Mouse (Mus musculus) liver, adult 2 months (tissue): ENCODE measurements around the gene Asxl1. TPM values are rescaled to one million over a fixed set of nuclear protein-coding genes. Genes with fewer than 3 reads are reported as not detected.
"Not testable (repeated sequence)": the region's sequence is repeated elsewhere in the genome, so short reads cannot be mapped to it uniquely, and the experiment has no call there.

Experiments
- DNase-seq: peaks from one replicate; pipeline ENCODE4 v3.0.0-alpha.2; 2011; ENCODE audit warnings: low read depth, low spot score; ENCODE audit errors: extremely low read depth
- H3K27ac ChIP-seq: fragments of 200-500 bp; replicated peaks from 2 replicates; pipeline ENCODE4 v1.5.1; 2012; ENCODE audit warnings: low read depth, mild to moderate bottlenecking, control low read depth, inconsistent platforms, low read length; ENCODE audit not compliant: insufficient read depth
- H3K27me3 ChIP-seq: fragments of 200-500 bp; 2 replicates; pipeline ENCODE4 v1.6.1; 2012; ENCODE audit warnings: mild to moderate bottlenecking, moderate library complexity, low read length, inconsistent platforms; ENCODE audit not compliant: control insufficient read depth, insufficient read depth
- H3K36me3 ChIP-seq: fragments of 200-500 bp; 2 replicates; pipeline ENCODE4 v1.6.1; 2012; ENCODE audit warnings: low read length, inconsistent platforms; ENCODE audit not compliant: control insufficient read depth, insufficient read depth
- H3K4me1 ChIP-seq: fragments of 200-500 bp; 2 replicates; pipeline ENCODE4 v1.6.1; 2011; ENCODE audit warnings: low read length; ENCODE audit not compliant: control insufficient read depth, insufficient read depth
- H3K4me3 ChIP-seq: fragments of 200-500 bp; 2 replicates; pipeline ENCODE4 v1.5.1; 2011; ENCODE audit warnings: low read depth, mild to moderate bottlenecking, control low read depth, low read length, moderate library complexity; ENCODE audit not compliant: insufficient read depth
- H3K79me2 ChIP-seq: fragments of 200-500 bp; 2 replicates; pipeline ENCODE4 v1.6.1; 2012; ENCODE audit warnings: inconsistent platforms, mild to moderate bottlenecking, low read length, moderate library complexity; ENCODE audit not compliant: control insufficient read depth, insufficient read depth
- H3K9ac ChIP-seq: fragments of 200-500 bp; 2 replicates; pipeline ENCODE4 v1.6.1; 2012; ENCODE audit warnings: low read depth, mild to moderate bottlenecking, control low read depth, inconsistent platforms, low read length
- CTCF ChIP-seq: fragments of 200-500 bp; IDR thresholded peaks from 2 replicates; pipeline ENCODE4 v1.5.1; 2011; ENCODE audit warnings: low read depth, low read length, control low read depth
- POLR2A ChIP-seq: fragments of 200-500 bp; IDR thresholded peaks from 2 replicates; pipeline ENCODE4 v1.6.1; 2011; ENCODE audit warnings: low read length, control low read depth; ENCODE audit not compliant: insufficient read depth; ENCODE audit errors: extremely low read depth
- WGBS: fragments of 180-500 bp; shearing (Covaris S2); methylation state at CpG from one replicate; pipeline ENCODE4 v1.1.7; 2018; 5-methylcytosine and 5-hydroxymethylcytosine counted together
- polyA plus RNA-seq: library from polyadenylated mRNA; depleted of rRNA; stranded (reverse); fragments of >200 nt; gene quantifications from 2 replicates; pipeline ENCODE4 v1.2.3, GENCODE M21; 2012
- total RNA-seq: library from RNA; depleted of rRNA; stranded (reverse); fragments of >200 nt; gene quantifications from 2 replicates; pipeline ENCODE4 v1.2.3, GENCODE M21; 2014

The Asxl1 gene
- total and polyA plus RNA-seq, 2 experiments, result 4.7 to 6.2 TPM

GRCm38 (mm10) chr2:153356784-153357183 is 11.2 kb downstream of the Asxl1 start:
- H3K27me3 ChIP-seq, result no peaks in the 10 kb centered on the region
- no peak overlapping the region for H3K4me3 ChIP-seq
- DNase-seq, result no peak
- H3K9ac ChIP-seq, result no peak overlapping the region
- 92% methylated on average over 4 of the region's 4 CpGs for WGBS
- peaks cover 52% of the 10 kb centered on the region for H3K36me3 ChIP-seq
- H3K79me2 ChIP-seq, result peaks cover 11% of the 10 kb centered on the region; the same call in 1 of the 2 replicates
- TF ChIP-seq CTCF, result no peak
- no peak for TF ChIP-seq POLR2A
- H3K27ac ChIP-seq, result no peak overlapping the region
- no peaks in the 10 kb centered on the region for H3K4me1 ChIP-seq

GRCm38 (mm10) chr2:153361101-153361710 is 15.6 kb downstream of the Asxl1 start:
- 95% methylated on average over 1 of the region's 1 CpGs for WGBS
- H3K79me2 ChIP-seq, result no peaks in the 10 kb centered on the region; the same call in 1 of the 2 replicates
- TF ChIP-seq CTCF, result no peak
- TF ChIP-seq POLR2A, result no peak

GRCm38 (mm10) chr2:153364531-153364930 is 18.9 kb downstream of the Asxl1 start:
- H3K4me3 ChIP-seq, DNase-seq, H3K79me2 ChIP-seq, H3K27ac ChIP-seq, H3K27me3 ChIP-seq, H3K9ac ChIP-seq, H3K4me1 ChIP-seq: not testable (repeated sequence)
- peaks cover 37% of the 10 kb centered on the region for H3K36me3 ChIP-seq
- WGBS, result 88% methylated on average over 14 of the region's 14 CpGs

More at GRCm38 (mm10) chr2:153361101-153361710, 15.6 kb downstream of the Asxl1 start:
- no peak overlapping the region for H3K4me3 ChIP-seq
- H3K9ac ChIP-seq, result no peak overlapping the region
- H3K36me3 ChIP-seq, result peaks cover 39% of the 10 kb centered on the region
- H3K27me3 ChIP-seq, result no peaks in the 10 kb centered on the region
- no peaks in the 10 kb centered on the region for H3K4me1 ChIP-seq
- H3K27ac ChIP-seq, result no peak overlapping the region
- no peak for DNase-seq

- H3K36me3 ChIP-seq, result peaks cover 24% of the 10 kb centered on the region
- no peak overlapping the region for H3K9ac ChIP-seq
- H3K27me3 ChIP-seq, result no peaks in the 10 kb centered on the region
- H3K27ac ChIP-seq, result no peak overlapping the region
- H3K4me1 ChIP-seq, result no peaks in the 10 kb centered on the region; the same call in 1 of the 2 replicates
- no peak for DNase-seq
- H3K79me2 ChIP-seq, result peaks cover 3% of the 10 kb centered on the region; the same call in 1 of the 2 replicates
- TF ChIP-seq CTCF (no peak), POLR2A (no peak)
- no peak overlapping the region for H3K4me3 ChIP-seq
Observed at GRCm38 (mm10) chr2:153370871-153371270, 25.2 kb downstream of the Asxl1 start.

- TF ChIP-seq POLR2A, result no peak
- no peak for TF ChIP-seq CTCF
- peak; percentile 18 for DNase-seq
- 65% methylated on average over 2 of the region's 2 CpGs for WGBS
Observed at GRCm38 (mm10) chr2:153375380-153375779, 29.8 kb downstream of the Asxl1 start.

GRCm38 (mm10) chr2:153380479-153380878 is 34.9 kb downstream of the Asxl1 start:
- WGBS, result 88% methylated on average over 1 of the region's 1 CpGs

More at GRCm38 (mm10) chr2:153375380-153375779, 29.8 kb downstream of the Asxl1 start:
- Histone ChIP-seq H3K4me3 (no peak overlapping the region), H3K9ac (no peak overlapping the region), H3K79me2 (peaks cover 7% of the 10 kb centered on the region; the same call in 1 of the 2 replicates), H3K27me3 (no peaks in the 10 kb centered on the region), H3K4me1 (no peaks in the 10 kb centered on the region; the same call in 1 of the 2 replicates), H3K27ac (no peak overlapping the region), H3K36me3 (peaks cover 8% of the 10 kb centered on the region)

More at GRCm38 (mm10) chr2:153380479-153380878, 34.9 kb downstream of the Asxl1 start:
- Histone ChIP-seq H3K36me3 (peaks cover 23% of the 10 kb centered on the region), H3K4me3 (no peak overlapping the region), H3K27ac (no peak overlapping the region), H3K9ac (no peak overlapping the region), H3K4me1 (no peaks in the 10 kb centered on the region), H3K27me3 (no peaks in the 10 kb centered on the region), H3K79me2 (peaks cover 5% of the 10 kb centered on the region; the same call in 1 of the 2 replicates)
- no peak for DNase-seq
- TF ChIP-seq CTCF (no peak), POLR2A (no peak)
